In the genomic region with DNA sequence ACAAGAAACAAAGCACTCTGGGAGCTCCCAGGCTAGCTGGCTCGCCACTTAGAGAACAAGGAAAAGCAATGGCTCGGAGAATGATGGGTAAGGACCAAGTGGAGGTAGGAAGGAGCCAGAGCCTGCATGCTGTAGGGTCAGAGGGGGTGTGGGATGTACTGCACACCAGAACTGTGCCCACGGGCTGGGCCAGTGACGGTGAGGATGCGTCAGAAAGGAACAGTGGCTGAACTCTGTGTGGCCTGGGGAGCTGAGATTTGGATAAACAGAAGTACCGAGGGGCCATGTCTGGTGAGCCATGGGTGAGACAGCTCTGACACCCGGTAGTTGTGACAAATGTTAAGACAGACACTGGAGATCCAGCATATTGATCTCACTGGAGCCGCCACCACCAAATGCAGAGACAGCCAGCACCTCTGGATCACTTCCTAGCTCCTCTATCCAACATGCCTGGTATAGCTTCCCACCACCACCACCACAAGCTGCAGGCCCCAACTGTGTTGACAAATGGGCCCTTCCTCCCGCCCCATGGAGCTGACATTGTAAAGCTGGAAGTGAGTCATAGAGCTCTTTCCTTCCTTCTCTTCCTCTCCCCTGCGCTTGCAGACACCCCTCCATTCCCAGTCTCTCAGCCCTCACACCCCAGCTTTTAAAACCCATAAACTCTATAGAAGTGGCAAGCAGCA, we compare ENCODE assay signal across 8 mouse cellular contexts. TPM values are rescaled to one million over a fixed set of nuclear protein-coding genes. Genes with fewer than 3 reads are reported as not detected.
A peak's percentile ranks its signal among the peaks of the same experiment; 100 is the strongest.
DNase-seq lines count a peak whose midpoint lies in the region; ATAC-seq and TF ChIP-seq lines count a peak whose summit lies in the region.

No protein-coding gene starts in this region.

- peaks cover 24% of the 10 kb centered on the region; the same call in 1 of the 2 replicates for H3K4me1 ChIP-seq in lung, postnatal 0 days (ENCODE audit: insufficient read depth, low read depth, low read length)
- peaks cover 16% of the 10 kb centered on the region; the same call in 1 of the 2 replicates for H3K4me1 ChIP-seq in hindbrain, embryonic 13.5 days (replicated peaks)

- 48% methylated on average over 10 of the region's 10 CpGs for WGBS in lung, postnatal 0 days
- 70% methylated on average over 10 of the region's 10 CpGs for WGBS in hindbrain, embryonic 13.5 days

- TF ChIP-seq EP300 in lung, postnatal 0 days (IDR thresholded peaks at IDR 0.05), result peak; percentile 68; the same call in 1 of the 2 replicates

- H3K27me3 ChIP-seq in lung, postnatal 0 days (replicated peaks; ENCODE audit: insufficient read depth, low read length), result no peaks in the 10 kb centered on the region
- 0 out of 2 replicates have a peak, but pooled peaks cover 3% of the 10 kb centered on the region for H3K27me3 ChIP-seq in hindbrain, embryonic 13.5 days

- no peak overlapping the region for H3K9ac ChIP-seq in lung, postnatal 0 days (replicated peaks; ENCODE audit: low read depth)
- H3K9ac ChIP-seq in hindbrain, embryonic 13.5 days, result no peak overlapping the region

- peak overlapping the region; percentile 86 for H3K27ac ChIP-seq in lung, postnatal 0 days (ENCODE audit: low read length)
- H3K27ac ChIP-seq in hindbrain, embryonic 13.5 days, result no peak overlapping the region

- TF ChIP-seq CTCF in lung, postnatal 0 days (IDR thresholded peaks at IDR 0.05), result no peak

- no peak overlapping the region for H3K4me2 ChIP-seq in lung, postnatal 0 days (replicated peaks; ENCODE audit: low read depth, low read length)
- no peak overlapping the region for H3K4me2 ChIP-seq in hindbrain, embryonic 13.5 days

- H3K36me3 ChIP-seq in lung, postnatal 0 days (ENCODE audit: insufficient read depth, low read length), result no peaks in the 10 kb centered on the region
- no peaks in the 10 kb centered on the region for H3K36me3 ChIP-seq in hindbrain, embryonic 13.5 days

- peak; percentile 33 for DNase-seq in adrenal gland, adult 8-10 months
- DNase-seq in adrenal gland, adult 18-20 months (ENCODE audit: low spot score in 2 of 2), result no peak
- peak; percentile 58 for DNase-seq in kidney, adult 9 months
- DNase-seq in lung, postnatal 0 days (ENCODE audit: low spot score), result peak; percentile 82
- no peak for DNase-seq in urinary bladder, postnatal 25 days (ENCODE audit: low spot score)
- no peak for DNase-seq in testis, postnatal 14 days (ENCODE audit: low spot score)

- ATAC-seq in common myeloid progenitor, adult 5-6 weeks (replicated peaks; ENCODE audit: low read depth, poor library complexity, severe bottlenecking), result peak; percentile 55
- peak; percentile 81 for ATAC-seq in lung, postnatal 0 days
- no peak for ATAC-seq in hindbrain, embryonic 13.5 days (ENCODE audit: low FRiP score)

- H3K9me3 ChIP-seq in lung, postnatal 0 days (ENCODE audit: low read length), result no peaks in the 10 kb centered on the region
- no peaks in the 10 kb centered on the region for H3K9me3 ChIP-seq in hindbrain, embryonic 13.5 days

- H3K4me3 ChIP-seq in lung, postnatal 0 days (ENCODE audit: low read depth, low read length), result no peak overlapping the region
- no peak overlapping the region for H3K4me3 ChIP-seq in hindbrain, embryonic 13.5 days

RNA-seq across cellular contexts. Expression of a gene that starts 46.8 kb away (rescaled TPM):
- 10 to 100 TPM; 52.8 to 74.4 (median 54.2) TPM for total RNA-seq in adrenal gland, adult 8-10 months (2022)
- total RNA-seq in adrenal gland, adult 18-20 months (2021), result 10 to 100 TPM; 51.2 to 89.3 TPM
- 197 and 277 TPM in 2 replicates for total RNA-seq in common myeloid progenitor, adult 5-6 weeks (2017)
- 15.6 and 17.5 TPM in 2 replicates for polyA plus RNA-seq in lung, postnatal 0 days (2015; fragmentation: Nextera tagmentation; extraction: Ambion mirVana)
- 5.1 and 5.2 TPM in 2 replicates for polyA plus RNA-seq in hindbrain, embryonic 13.5 days (2015; fragmentation: Nextera tagmentation; extraction: Ambion mirVana)

Comparison
In these comparisons a context has a peak if more than half of its experiments do, and no peak if none do; other contexts are left out.
1. DNase-seq: peak in adrenal gland, adult 8-10 months (single experiment), kidney, adult 9 months (single experiment) and lung, postnatal 0 days (single experiment); none in adrenal gland, adult 18-20 months (0 of 2), urinary bladder, postnatal 25 days (single experiment) and testis, postnatal 14 days (single experiment).